Mouse (Mus musculus): ENCODE data around the gene Acsf2.

DNA sequence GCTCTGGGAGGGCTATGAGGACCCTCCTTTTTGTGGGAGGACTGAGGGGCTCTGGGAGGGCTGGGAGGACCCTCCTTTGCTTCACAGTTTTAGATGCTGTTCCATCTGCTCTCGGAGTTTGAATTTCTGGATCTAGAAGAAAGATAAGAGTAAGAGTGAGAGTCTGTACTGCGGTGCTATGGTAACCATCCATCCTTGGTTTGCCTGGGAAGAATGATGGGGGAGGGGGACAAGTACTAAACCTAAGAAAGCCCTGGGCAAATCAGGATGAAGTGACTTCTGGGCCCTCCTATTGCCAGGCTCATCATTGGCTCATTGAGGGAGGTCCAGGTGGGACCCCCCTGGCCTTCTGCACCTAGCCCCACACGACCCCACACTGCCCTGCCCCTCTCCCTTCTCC lies 43.4 kb downstream of the Acsf2 start:
- TF ChIP-seq CTCF (IDR thresholded peaks at IDR 0.05; ENCODE audit: low read depth, low read length) = no peak
- no peak for TF ChIP-seq TAL1 (conservative IDR thresholded peaks at IDR 0.05; ENCODE audit: low read depth, low read length)
- no peak for TF ChIP-seq GATA1 (IDR thresholded peaks at IDR 0.05; ENCODE audit: borderline replicate concordance, low read length)
